Mouse (Mus musculus): ENCODE measurements around the gene Tac2.
A peak's percentile ranks its signal among the peaks of the same experiment; 100 is the strongest.

Gene Tac2

DNA sequence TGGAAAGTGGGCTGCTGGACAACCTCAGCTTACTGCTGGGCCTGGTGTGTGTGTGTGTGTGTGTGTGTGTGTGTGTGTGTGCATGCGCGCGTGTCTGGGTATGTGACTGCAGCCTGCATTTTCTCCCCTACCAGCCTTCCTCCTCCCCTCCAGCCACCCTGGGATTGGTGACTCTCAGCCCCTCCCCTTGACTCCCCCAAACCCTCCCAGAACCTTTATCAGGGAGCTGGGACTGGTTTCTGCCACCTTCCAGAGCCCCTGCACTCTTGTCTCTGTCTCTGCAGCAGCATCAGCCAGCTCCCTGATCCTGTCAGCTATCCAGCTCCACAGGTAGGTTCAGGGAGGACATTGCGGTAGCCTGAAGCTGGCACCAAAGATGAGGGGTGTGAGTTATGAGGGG is 858 bp downstream of the Tac2 start:
- no peak for DNase-seq (ENCODE audit: low spot score)

GRCm38 (mm10) chr10:127728437-127728836 is 4.2 kb downstream of the Tac2 start:
- DNase-seq (ENCODE audit: low spot score): no peak

DNA sequence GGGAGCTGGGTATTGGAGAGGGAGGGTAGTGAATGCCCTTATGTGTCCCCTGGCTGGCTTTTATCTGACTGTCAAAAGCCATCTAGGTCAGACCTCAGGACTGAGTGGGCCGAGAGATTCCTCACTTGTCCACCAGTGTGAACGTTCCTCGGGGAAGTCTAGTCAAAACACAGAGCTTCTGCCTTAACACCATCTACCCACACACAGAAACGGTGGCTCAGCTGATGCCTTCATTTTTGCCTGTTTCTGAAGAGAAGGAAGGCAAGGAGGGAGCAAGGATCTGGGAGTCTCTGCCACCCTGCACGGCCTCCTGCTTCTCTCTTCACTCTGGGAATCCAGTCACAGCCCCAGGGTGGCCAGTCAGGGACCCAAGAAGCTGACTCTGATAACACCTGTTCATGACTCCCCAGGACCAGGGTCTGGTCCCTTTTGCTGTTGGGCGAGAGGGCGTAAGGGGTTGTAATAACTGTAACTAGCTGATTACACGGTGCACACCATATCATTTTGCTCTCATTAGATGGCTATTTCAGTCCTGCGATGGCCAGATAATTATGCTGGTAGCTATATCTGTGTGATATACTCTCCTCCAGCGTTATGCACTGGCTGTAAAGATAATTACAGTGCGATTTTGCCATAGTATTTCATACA is 6.1 kb downstream of the Tac2 start:
- DNase-seq (ENCODE audit: low spot score): no peak

DNA sequence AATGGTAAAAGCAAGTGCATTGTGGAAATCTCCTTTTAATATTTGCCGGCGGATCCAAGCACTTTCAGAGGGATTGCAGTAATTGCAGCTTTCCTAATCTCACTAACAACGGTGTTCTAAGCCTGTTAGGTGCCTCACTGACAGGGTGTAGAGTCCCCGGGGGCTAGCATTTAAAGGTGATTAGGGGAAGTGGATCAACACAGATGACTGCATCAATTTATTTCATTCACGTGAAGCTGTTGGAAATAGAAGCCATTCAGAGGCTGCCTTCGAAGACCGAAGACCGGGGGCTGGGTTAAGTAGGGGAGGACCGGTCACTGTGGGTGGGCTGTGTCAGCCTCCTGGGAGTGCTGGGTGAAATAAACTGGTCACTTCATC is 6.6 kb downstream of the Tac2 start:
- no peak for DNase-seq (ENCODE audit: low spot score)

DNA sequence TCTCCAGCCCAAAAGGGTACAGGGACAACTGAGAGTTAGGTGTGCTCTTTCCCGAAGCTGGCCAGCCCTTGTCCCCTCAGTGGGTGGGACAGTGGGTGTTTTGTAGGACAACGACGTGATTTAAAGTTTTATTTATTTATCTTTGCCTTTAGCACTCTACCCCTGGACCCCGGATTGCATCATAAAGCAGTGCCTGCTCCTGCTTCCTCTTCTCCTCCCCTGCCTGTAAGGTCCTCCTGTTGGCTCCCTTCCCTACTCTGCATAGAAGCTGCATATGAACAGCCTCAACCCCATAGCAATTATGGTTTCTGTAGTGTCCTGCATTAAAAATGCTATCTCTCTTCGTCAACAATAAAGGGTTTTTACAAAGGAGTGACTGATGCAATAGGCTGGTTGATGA is 7.1 kb downstream of the Tac2 start:
- no peak for DNase-seq (ENCODE audit: low spot score)

GRCm38 (mm10) chr10:127734434-127734833 is 10.2 kb downstream of the Tac2 start:
- DNase-seq (ENCODE audit: low spot score): no peak

DNA sequence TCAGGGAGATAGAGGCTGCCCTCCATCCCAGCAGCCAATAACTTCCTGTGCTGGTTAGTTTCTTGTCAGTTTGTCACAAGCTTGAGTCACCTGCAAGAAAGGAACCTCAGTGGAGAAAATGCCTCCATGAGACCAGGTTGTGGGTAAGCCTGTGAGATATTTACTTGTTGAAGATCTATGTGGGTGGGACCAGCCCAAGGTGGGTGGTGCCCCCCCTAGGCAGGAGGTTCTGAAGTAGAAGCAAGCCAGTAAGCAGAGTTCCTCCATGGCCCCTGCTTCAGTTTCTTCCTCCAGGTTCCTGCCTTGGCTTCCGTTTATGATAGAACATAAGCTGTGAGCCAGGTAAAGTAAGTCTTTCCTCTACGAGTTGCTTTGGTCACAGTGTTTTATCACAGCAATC is 12.0 kb downstream of the Tac2 start:
- no peak for DNase-seq (ENCODE audit: low spot score)

GRCm38 (mm10) chr10:127736916-127737315 is 12.6 kb downstream of the Tac2 start:
- DNase-seq (ENCODE audit: low spot score): no peak

DNA sequence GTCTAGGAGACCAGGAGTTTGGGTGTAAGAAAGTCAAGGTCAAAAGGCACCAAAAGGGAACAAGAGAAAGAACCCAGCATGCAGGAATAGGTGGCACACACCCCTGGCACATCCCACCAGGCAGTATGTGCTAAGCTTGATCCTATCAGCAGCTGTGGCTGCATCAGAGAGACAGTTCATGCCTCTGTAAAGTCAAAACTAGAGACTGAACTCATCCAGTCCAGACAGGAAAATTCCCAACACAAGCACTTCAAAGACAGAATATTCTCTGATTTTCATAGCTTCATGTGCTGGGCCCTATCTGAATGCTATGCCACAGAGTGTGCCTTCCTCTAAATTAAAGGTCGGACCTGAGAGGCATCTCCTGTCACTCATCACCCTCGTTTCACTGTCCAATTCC is 13.3 kb downstream of the Tac2 start:
- no peak for DNase-seq (ENCODE audit: low spot score)

DNA sequence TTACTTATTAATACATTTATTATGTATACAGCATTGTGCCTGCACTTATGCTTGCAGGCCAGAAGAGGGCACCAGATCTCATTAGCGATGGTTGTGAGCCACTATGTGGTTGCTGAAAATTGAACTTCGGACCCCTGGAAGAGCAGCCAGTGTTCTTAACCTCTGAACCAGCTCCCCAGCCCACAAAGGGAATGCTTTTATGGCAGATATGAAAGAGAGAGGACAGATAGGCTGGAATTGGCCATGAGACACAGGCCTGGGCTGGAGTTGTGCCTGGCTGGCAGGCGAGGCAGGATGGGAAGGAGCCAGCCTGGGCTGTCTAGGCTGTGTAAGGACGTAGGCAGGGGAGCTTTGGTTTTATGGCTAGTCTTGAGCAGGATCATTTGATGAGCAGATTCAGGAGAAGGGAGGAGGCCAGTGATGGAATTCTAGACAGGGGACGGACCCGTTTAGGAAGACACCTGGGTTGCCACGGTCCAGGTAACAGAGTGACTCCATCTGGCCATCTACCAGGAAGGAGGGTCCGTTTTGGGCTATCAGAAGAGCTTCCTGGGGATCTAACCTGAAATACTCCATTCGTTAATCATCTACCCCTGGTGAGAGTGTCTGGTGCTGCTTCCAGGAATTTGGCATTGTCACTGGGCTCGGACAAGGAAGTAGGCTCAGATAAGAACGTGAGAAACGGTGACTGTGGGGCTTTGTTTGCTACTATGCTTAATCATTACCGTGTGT is 14.0 kb downstream of the Tac2 start:
- DNase-seq (ENCODE audit: low spot score): no peak

DNA sequence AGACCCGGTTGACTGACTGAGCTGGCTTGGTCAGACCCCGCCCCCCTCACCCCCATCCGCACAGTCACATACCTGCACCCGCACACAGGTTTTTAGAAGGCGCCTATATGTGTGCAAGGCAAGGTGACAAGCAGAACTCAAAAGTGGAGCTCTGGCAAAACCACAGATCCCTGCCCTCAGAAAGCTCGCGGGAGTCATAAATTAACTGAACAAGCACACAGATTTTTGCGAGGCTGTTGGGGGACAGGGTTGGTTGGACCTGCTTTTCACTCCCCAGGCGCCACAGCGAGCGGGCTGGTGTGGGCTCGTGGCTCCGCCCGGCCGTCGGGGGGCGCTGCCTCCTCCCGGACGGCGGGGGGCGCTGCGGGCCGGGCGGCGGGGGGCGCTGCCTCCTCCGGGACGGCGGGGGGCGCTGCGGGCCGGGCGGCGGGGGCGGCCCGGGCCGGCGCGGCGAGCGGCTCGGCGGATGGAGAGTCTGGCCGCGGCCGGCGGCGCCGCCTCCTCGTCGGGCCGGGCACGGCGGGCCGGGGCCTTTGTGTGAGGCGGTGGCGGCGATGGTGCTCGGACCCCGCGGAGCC is 14.9 kb downstream of the Tac2 start, which contains the start of gene Zbtb39:
Zbtb39 (plus strand) TSS at position 456 of the 578 bp plus-strand sequence.
- DNase-seq (ENCODE audit: low spot score): peak; percentile 70

DNA sequence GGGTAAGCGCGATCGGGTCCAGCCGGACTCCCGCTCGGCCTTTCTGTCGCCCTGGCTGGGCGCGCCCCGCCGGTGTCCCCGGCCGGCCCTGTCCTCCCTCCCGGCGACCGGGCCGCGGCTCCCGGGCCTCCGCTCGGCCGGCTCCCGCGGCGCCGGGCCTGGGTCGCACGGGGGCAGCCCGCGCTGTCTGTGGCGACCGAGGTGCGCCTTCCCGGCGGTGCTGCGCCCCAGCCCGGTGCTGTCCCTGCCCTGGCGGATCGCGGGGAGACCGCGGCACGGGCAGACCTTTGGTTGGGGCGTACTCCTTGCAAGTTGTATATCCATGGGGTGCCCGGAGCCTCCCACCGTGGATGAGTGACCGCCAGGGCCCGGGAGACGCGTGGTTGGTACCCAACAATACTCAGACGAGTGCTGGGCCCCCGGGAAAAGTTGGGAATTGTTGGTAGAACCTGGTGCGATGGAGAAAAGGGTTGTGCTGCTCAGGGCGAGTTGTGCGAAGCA is 15.4 kb downstream of the Tac2 start:
- DNase-seq (ENCODE audit: low spot score): no peak

DNA sequence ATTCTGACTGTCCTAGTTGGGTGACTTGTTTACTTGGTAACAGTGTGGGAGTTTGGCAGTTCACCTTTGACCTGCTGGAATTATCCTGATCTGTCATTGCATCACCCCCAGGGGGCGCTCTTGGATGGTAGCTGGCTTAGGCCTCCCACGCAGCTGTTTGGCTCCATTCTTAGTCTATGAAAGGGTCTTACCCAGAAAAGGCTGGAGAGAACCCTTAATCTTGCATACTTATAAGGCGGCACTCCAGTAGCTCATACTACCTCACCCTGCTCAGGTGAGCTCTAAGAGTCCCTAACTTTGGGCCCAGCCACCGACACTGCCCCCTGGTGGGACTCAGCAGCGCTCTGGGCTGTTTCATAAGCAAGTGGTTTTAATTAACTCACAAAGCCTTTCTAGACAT is 20.4 kb downstream of the Tac2 start:
- no peak for DNase-seq (ENCODE audit: low spot score)

GRCm38 (mm10) chr10:127745886-127746285 is 21.6 kb downstream of the Tac2 start:
- no peak for DNase-seq (ENCODE audit: low spot score)

- DNase-seq (ENCODE audit: low spot score): no peak
Observed at GRCm38 (mm10) chr10:127747254-127747653, 23.0 kb downstream of the Tac2 start.

DNA sequence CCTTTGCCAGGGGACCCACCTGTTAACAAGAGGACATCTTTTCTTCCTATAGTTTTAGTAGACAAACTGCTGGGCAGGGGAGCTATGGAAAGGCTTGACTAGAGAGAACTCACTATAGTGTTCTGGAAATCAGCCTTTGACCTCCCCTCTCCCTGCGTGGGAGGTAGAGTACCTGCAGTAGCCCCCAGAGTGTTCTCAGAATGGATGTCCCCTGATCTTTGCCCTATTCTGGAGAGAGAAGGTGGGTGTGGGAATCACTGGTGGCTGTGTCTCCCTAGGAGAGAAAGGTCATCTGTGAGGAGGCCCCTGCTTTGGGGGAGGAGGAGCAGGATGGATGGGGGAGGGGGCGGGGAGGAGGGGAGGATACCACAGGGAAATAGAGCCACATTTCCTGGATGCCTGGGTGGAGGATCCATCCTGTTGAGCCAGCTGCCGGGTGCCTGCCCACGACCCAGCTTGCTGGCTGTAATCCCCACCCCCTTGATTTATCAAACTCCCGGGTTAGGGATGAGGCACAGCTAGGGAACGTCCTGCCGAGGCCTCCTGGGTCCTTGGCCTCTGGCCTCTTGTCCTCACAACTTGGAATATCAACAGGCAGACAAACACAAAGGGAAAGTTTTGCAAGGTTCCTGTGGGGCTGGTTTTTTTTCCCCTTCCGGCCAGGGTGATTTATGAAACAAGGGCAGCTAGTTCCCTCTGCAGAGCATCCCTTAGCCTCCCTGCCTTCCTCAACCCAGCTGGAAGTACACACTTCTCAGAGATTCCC is 24.8 kb downstream of the Tac2 start:
- peak; percentile 62 for DNase-seq (ENCODE audit: low spot score)

DNA sequence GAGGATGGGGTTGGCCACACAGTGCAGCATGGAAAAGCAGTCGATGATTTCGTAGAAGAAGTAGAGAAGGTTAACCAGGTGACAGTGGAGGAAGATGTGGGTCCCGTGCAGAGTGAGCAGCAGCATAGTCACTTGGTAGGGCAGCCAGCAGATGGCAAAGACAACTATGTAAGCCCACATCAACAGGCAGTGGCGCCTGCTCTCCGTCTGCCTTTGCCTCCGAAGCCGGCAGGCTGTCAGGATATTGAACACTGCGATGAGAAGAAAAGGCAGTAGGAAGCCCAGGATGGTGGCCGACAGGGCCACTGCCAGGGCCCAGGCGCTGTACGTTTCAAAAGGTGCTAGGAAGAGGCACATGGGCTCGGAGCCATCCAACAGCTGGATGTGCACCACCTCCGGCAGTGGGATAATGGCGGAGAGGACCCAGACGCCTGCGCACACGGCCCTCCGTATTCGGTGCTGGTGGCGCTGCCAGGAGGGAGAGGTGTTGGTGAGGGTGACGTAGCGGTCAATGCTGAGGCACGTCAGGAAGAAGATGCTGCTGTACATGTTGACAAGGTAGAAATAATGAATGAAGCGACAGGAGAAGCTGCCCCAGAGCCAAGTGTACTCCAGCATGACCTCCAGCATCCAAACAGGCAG is 26.0 kb downstream of the Tac2 start:
- no peak for DNase-seq (ENCODE audit: low spot score)

GRCm38 (mm10) chr10:127751548-127751947 is 27.3 kb downstream of the Tac2 start, which contains the start of gene Gpr182:
TSS of gene Gpr182 (minus strand) at chr10:127751732.
- DNase-seq (ENCODE audit: low spot score): no peak

DNA sequence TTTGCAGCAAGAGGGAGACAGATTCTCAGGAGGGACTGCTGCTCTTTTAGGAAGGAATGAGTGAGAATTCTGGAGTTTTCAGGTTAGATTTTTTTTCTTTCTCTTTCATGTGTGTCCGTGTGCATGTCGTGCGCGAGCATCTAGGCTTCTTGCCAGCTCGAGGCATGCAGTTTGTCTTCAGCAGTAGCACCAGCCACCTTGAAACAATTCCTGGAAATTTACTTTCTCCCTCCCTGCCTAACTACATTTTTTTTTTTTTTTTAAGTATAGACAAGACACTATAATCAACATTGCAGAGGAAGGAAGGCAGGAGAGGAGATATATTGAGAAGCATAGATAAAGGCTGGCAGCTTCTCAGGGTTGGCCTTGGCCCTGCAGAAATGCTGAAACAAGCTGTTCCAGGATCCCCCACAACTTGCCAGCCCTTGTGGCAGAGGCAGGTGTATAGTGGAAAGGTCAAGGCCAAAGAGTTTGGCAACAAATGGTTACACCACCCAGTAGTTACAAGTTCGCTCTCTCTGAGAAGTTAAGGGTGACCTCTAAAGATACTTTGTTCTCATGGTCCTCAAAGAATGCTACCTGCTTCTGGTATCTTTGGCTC is 30.4 kb downstream of the Tac2 start:
- peak; percentile 57 for DNase-seq (ENCODE audit: low spot score)

- no peak for DNase-seq (ENCODE audit: low spot score)
Observed at GRCm38 (mm10) chr10:127755246-127755645, 31.0 kb downstream of the Tac2 start.

DNA sequence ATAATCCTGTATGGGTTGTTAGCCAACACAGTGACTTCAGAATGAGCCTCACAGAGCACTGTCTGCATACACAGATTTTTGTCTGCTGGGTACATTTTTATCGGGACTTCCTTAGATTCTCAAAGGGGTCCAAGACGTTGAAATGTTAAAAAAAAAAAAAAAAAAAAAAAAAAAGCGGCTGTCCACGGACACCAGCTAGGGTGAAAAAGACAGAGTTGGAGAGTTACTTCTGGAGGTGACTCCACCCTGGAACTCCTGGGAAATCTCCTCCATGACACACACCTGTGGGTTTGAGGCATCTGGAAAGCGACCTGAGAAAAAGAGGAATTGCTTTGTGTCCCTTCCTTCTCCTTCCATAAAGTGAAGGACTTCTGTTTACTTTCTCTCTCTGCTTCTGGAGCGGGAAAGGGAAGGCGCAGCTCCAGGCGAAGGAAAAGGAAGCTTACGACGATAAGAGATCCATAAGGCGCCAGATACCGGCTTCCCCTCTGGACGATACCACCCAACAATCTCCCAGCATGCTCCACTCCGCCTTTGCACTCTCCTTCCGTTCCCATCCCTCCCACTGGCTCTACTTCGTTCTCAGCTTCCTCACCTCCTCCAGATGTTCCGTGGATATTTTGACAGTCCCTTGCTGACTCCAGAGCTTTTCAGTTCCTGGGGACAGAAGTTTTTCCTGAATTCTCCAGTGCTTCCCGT is 31.6 kb downstream of the Tac2 start:
- DNase-seq (ENCODE audit: low spot score): no peak

All from ovary, adult 18-20 months (tissue).